Mouse (Mus musculus): ENCODE results near the gene Lrrc2.

DNA sequence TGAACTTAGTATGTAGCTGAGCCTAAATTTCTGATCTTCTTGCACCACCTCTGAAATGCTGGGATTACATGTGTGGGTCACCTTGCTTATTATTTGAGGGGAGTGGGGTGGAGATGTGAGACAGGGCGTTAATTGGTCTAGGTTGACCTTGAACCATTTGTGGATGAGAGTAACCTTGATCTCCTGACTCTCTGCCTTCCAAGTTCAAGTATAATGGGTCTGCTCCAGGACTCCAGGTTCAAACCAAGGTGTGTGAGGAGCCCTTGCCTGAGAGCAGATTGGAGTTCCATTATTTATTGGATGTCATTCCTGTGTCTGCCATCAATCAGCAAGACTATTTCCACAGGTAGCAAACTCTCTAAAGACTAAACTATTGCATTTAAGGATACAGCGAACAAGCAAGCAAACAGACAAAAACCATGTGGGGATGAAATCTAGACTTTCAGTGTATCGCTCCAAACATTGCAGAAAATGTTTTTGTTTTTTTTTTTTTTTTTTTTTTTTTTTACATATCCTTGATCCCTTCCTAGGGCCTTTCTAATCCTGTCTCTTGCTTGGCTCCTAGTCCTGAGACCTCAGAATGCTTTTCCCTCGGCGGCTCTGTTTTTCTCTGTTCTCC lies 1.7 kb downstream of the Lrrc2 start:
- no peak for TF ChIP-seq CTCF (IDR thresholded peaks at IDR 0.05; ENCODE audit: low read depth, low read length)
- TF ChIP-seq POLR2A (IDR thresholded peaks at IDR 0.05; ENCODE audit: borderline replicate concordance, low read depth, low read length), result no peak
